Mouse (Mus musculus) adrenal gland, adult 8-10 months (tissue): Measurements from ENCODE around the gene Rbfox2. TPM values are rescaled to one million over a fixed set of nuclear protein-coding genes. Genes with fewer than 3 reads are reported as not detected.

Experiments used
- DNase-seq: peaks from one replicate; pipeline ENCODE4 v3.0.0; 2022
- total RNA-seq, 4 experiments: library from RNA; stranded (reverse); gene quantifications; 2 replicates each; pipeline ENCODE4 v1.2.4; 2022

The Rbfox2 gene
- total RNA-seq, 4 experiments from 2014 or later: 55.5 to 86.2 (median 70.7) TPM

DNA sequence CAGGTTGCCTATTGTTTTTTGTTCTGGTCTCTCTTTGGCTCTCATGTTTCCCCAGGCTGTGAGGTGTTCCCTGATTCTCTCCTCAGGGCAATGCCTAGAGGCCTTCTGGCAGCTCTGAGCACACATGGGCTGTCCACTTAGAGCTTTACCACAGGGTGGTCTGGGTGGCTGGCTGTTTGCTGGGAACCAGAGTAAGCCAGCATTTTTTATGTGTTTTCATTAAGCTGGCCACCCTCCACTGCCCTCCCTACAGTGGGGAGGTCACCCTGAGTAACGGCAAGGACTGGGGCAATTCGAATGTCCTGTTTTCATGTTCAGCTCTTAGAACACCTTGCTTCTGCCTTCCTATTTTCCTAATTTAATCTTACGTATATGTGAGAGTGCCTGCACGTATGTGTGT lies 24.6 kb upstream of the Rbfox2 start:
- no peak for DNase-seq

DNA sequence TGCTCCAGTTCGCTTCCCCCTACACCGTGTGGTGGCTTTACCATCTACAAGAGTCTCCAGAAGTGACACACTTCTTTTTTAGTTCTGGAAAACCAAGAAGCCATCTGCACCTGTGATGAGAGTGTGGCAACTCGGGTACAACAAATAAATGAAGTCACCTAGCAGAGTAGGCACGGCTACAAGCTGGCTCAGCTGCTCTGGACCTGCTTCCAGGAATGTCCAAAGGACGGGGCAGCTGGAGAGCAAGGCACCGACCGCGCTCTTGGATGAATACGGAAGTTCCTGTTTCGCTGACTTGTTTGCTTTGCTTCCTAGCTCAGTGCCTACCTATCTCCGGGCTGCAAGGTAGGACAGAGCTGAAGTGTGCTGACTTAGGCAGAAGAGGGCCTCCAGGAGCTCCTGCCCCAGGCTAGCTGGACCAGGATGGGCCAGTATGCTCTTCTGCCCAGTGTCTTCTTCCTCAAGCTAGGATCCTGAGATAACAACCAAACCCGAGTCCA lies 22.9 kb upstream of the Rbfox2 start:
- DNase-seq: no peak

DNA sequence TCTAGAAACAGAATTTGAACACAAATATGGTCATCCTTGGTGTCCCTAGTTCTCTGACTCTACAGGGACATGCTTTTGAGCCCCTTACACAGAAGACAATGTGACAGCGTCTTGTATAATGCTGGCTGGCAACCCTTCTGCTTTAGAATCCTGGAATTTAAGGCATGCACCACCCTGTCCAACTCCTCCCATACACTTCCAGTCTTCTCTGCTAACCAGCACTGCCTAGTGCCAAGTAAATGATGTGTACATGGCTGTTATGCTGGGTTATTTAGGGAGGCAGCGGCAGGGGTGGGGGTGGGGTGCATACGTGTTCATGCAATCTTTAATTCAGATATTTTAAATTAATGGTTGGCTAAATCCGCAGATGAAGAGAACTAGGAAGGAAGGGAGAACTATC lies 19.6 kb upstream of the Rbfox2 start:
- no peak for DNase-seq

DNA sequence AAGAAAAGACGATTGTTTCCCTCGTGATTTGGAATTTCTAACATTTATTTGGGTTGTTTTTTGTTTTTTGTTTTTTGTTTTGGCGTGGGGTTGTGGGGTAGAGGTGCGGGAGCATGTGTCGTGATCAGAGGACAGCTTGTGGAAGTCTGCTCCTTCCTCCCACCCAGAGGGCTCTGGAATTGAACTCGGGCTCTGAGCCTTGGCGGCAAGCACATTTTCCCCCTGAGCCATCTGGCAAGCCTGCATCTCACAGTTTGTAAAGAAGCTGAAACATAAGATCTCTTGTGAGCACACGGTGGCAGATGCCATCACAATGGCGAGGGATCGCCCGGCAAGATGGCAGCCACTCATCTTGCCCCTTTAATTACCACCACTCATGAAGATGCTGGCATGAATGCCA lies 17.6 kb upstream of the Rbfox2 start:
- no peak for DNase-seq

DNA sequence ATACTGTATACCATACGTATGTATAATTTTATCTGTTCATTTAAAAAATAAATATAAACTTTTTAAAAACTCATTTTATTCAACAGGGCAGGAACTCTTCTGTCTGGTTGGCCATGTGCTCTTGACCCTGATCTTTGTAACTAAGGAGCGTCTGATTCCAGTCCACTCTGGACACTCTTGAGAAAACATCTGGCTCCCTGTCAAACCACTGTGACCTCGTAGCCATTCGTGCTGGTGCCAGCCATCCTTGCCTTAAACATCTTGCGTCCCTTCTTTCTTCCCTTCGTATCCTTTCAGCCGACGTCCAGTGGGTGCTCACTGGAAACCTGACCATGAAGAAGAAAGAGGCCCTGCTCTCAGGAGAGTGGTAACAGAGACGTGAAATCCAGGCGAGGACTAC lies 16.4 kb upstream of the Rbfox2 start:
- DNase-seq: no peak

DNA sequence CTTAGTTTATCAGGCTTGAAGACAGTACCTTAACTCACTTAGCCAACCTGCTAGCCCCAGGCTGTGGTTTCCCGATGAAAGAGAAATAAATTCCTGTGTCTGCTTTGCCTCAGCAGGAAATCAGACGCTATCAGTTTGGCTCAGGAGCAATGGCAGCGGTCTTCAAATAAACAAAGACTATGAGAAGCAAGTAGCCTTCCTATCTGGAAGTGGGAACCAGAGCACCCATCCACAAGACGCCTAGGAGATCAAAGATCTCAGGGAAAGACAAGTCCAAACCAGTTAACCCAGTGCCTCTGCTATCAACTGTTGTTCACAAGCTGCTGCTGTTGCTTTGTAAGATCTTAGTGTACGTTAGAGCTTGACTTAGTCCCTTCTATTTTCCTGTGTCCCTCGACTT lies 6.9 kb upstream of the Rbfox2 start:
- DNase-seq: no peak

DNA sequence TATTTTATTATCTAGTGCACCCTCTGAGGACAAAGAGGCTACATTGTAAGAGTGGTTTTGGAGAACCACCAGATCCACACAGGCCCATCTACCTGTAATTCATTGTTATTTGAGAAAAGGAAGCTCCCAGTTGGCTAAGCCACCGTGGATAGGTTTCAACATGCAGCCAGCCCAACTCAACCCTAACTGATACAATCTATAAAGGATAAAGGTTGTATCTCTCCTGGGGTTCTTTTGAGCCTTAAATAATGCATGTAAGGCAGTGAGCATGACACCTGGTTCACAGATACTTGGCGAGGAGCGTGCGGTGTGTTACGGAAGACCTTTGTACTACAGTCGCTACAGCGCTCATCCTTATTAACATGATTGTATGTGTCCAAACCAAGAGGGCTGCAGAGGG lies 6.0 kb upstream of the Rbfox2 start:
- DNase-seq: no peak

DNA sequence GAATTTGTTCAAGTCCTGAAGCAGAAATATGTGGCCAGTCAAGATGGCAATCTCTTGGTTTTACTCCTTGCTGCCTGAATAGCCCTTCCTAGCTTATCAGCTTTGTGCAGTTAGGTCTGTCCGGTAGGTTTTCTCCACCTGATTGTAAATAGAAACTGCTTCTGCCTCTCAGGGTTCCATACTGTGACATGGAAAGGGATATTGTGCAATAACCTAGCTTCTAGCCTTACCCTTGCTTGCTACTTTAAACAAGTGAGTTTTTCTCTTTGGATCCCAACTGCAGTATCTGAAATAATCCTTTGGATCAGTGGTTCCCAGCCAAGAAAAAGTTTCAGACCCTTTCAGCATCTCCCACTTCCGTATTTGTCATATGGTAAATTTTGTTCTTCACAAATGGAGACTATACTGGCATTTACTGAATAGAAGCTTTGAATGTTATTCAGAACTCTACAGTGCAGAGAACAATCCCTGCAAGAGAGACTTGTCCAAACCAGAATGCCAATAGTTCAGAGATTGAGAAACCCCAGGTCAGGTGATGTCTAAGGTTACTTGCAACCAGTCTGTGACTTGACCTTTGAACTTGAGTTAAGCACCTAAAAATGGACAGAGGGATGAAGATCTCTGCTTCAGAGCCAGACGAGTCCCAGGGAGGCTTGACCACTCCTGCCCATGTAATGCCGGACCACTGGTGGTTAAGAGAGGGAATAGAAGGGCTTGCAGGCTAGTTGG lies 1.1 kb upstream of the Rbfox2 start:
- no peak for DNase-seq

DNA sequence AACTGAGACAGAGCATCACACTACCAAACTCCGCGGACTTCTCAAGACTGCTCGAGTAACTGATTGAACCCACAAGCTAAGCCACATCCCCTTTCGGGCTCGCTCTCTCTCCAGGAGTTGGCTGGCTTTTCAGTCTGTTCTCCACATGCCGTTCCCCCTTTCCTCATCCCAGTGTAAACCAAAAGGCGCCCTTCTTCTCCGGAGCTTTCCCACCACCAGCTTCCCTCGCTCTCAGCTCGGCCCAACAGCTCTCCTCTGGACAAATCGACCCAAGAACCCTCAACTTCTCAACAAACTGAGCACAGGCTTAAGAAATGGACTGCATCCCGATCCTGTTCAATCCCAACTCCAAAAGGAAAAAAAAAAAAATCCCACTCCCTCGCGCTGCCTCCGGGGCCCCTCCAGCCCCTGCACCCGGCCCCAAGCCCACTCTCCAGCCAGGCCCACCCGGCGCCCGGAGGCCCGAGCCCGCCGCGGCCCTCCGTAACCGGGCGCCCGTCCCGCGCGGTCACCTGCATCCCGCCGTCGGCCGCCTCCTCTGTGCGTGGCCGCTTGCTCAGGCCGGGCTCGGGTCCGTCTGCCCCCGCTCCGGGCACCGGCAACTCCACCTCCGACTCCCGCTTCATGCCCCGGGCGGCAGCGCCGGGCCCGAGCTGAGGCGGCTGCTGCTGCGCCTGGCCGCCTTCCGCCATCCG lies 805 bp downstream of the Rbfox2 start:
- DNase-seq: no peak

DNA sequence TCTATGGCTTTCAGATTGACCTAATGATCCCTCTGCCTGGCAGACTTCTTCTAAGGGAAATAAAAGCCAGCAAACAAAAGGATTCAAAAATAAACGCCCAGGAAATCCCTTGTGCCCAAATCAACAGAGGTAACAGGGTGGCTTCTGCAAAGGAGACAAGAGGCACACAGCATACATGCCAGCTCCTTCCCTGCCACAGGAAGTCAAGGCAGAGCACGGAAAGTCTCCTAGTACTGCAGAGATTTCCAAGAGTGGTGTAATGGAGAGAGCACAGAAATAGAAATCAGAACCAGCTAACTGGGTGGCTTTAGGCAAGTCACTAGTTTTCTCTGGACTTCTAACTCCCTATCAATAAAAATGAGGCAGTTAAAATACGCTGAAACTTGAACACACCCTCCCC lies 1.8 kb downstream of the Rbfox2 start:
- DNase-seq: no peak

DNA sequence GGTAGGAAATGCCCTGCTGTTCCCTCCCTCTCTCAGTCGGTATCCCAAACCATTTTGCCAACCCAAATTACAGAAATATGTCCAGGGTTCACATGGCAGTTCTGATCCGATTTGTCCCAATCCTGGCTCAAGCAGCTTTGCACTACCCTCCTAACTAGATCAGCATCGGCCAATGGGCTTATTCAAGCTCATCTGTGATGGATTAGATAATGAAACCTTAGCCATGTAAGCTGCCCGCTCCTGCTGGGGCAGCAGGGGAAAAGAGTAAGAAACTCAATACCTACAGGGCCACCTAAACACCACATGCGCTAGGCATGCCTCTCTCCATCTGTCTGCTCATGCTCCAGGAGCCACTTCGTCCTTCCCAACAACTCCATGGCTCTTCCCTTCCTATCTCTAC lies 5.7 kb downstream of the Rbfox2 start:
- DNase-seq: no peak

DNA sequence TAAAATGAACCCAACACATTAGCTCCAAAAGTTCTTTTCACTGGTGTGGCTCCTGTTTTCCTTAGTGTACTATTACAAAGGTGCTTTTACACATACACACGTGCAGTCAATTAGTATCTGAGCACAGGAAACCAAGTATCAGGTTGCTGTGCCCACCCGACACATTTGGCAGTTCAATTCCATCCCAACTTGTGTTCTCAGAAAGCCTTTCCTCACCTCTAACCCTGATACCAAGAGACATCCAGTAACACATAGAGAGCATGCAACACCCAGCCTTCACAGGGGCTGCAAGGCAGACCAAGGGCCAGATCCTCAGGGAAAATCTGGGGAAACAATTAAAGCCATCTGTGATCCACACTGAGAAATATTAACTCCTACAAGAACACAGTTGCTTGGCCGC lies 8.2 kb downstream of the Rbfox2 start:
- DNase-seq: no peak

DNA sequence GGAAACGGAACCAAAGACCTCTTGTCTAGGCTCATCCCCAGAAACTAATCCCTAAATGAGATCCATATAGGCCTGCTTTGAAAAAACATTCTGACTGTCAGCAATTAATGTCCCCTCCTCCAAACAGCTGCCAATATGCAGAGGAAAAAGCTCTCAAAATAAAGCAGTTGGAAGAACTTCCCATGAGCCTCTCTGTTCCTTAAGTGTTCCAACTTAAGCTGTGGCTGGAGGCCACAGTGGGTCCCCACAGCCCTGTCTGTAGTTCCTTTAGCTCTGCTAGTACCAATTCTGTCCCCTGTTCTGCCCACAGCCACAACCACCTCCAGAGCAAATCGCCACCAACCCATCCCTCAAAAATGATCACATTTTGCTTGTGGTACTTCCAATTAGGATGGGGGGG lies 10.2 kb downstream of the Rbfox2 start:
- DNase-seq: no peak

DNA sequence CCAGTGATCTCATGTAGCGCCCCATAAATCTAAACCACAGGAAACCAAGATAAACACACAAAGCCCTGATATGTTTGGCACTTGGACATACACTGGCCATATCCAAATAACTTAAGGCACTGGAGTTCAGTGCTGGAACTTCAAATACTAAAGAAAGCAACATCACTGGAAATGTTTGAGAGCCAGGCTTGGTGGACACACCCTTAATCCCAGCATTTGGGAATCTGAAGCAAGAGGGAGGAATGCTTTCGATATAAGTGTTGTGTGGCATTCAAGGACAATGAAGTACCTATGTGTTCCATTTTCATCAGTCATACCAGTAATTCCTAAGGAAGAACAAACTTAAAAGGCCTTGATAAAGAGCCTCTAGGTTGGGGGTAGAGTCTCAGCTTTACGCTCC lies 13.3 kb downstream of the Rbfox2 start:
- no peak for DNase-seq

DNA sequence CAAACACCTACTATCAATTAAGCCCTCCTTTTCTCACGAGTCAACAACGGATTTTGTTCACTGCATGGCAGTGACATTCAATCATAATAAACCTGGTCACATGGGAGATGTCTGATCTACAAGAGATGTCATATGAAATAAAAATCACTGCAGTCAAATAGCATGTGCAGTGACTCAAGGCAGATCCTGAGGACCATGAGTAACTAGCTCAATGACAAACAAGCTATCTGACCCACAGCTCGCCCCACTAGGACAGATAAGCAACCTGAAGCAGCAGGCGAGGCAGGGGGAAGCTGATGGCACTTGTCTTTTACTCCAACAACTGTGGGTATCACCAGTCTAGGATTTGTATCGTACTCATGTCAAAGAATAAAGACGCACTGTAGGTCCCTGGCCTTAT lies 14.4 kb downstream of the Rbfox2 start:
- no peak for DNase-seq

DNA sequence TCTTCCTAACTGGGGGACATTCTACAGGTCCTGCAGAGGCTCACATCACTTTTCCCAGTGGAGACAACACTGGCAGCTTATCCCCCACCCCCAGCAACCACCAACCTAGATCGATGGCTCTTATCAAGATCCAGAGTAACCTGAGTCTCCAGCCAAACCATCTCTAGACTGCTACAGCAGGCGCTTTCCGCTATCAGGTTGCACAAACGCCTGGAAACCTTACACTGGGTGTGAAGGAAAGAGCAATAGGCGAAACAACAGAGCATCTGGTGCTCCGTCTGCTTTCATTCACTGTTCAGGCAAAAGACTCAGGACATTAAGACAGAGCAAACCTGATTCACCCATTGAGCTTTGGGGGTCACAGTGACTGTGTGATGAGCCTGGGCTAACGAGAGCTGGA lies 15.3 kb downstream of the Rbfox2 start:
- no peak for DNase-seq

DNA sequence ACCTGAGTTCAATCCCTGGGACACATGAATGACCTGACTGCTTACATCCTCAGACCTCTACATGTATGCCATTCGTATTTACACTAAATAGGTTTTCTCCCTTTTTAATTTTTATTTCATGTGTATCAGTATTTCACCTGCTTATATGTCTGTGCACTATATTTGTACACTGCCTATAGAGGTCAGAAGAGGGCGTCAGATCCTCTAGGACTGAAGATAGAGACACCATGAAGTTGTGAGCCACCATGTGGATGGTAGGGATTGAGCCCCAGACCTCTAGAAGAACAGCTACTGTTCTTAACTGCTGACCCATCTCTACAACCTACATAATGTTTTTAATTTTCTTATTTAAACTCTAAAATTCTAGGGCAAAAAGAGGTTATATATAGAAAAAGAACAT lies 16.5 kb downstream of the Rbfox2 start:
- DNase-seq: no peak

DNA sequence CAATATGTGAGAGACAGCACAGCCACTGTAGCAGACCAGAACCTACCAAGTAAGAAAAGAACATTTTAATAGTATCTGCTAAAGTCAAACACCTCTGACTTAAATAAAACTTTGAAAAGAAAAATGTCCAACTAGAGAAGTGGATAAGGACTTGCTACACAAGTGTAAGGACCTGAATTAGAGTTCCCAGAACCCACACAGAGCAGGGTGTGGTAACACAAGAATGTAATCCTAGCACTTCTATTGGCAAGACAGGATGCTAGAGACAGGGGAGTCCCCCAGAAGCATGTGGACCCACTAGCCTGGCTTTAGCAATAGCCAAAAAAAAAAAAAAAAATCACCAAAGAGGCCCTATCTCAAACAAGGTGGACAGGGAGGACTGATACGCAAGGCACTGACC lies 26.7 kb downstream of the Rbfox2 start:
- DNase-seq: no peak

DNA sequence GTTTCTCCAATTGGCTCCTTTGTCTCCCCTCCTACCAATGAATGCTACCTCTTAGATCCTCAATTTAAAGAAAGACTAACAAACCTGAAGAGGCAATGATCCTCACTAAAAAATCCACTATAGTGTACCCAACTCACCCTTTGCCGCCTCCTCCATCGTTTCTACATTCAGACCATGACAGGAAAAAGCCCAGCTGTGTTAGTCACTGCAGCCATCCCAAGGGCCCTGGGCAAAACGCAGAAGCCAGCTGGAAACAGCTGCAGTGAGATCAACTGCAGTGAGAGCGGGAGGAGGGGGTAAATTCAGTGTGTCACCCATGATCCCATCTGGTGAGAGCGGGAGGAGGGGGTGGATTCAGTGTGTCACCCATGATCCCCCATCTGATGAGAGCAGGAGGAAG lies 28.0 kb downstream of the Rbfox2 start:
- no peak for DNase-seq

DNA sequence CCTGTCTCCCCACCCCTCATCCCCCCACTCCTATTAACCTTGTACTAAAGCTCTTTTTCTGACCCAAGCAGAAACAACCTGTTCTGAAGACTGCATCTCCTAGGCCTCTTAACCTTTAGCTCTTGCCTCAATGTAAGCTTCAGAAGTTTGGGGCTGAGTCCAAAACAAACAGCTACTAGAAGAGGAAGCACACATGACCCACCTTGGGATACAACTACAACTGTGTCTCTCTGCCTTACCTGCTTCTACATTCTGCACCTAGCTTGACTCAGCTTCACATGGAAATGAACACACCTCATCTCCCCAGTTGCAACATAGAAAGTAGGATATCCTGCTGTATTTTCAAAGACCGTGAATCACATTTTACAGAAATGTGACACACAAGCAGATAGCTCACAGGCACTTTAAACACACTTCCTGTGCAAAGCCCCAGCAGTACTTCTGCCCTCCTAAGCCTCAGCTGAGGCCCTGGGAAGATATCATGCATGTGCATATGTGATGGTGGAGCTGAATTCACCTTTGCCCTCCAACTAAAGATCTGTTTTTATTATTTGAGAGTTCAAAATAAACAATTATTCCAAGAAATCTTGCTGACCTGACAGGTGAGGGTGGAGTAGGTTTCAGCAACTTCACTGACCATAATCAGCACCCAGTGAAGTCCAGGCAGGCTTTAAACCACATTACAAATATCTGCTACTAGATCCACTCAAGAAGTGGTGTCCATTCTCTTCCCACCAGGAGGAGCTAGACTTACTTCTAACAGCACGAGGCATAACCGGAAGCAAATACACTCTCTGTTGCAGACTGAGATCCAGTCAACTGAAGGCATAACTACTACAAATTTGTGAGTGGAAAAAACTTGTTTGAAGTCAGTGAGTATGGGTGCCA lies 29.7 kb downstream of the Rbfox2 start:
- no peak for DNase-seq

DNA sequence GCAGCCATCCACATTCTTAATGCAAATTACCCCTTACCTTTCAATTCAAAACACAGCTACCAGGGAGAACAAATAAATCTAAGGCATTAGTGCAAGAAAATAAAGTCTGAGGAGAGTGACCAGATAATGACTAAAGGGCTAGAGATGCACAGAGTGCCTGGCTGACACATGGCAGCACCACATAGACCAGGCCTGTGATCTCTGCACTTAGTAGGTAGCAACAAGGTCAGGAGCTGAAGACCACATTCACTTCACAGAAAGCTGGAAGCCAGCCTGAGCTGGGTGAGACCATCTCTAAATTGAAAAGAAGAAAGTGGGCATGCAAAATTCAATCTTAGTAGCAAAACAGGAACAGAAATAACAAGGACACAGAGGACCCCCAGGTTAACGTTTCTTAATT lies 30.5 kb downstream of the Rbfox2 start:
- DNase-seq: no peak

DNA sequence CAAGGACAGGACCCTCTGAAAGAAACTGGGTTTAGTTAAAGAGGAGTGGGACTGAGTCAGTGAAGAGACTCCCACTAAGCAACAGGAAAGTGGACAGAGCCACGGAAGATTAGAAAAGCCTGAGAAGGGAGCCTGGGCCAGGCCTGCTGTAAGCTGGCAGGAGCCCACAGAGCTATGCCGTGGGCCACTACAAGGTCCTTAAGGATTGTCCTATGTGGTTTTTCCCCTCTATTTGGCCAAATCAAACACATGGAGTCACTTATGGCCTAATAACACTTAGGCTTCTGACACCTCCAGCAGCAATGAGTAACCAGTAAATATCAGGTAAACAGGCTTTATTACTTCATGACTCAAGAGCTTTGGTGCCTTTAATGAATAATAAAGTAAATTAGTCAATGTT lies 31.2 kb downstream of the Rbfox2 start:
- DNase-seq: no peak

DNA sequence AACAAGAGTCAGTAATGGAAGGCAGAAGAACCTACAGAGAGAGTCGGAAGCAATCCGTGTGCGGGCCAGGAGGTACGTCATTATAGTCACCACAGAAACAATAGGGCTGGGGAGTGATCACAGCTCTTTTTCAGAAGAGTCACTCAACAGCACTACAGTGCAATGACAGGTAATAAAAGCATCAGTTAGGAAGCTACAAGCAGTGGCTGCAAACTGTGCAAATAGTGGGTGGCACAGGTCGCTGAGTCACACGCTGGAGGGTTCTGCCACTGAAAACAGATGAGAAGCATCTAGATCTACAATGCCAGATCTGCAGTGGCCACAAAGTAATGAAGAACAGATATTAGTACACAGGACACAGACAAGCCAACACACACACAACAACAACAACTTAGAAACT lies 32.9 kb downstream of the Rbfox2 start:
- no peak for DNase-seq
